Mouse (Mus musculus) embryo, embryonic 10.5 days (tissue): ENCODE results near the gene Cops3.

Experiments used
- DNase-seq: peaks from one replicate; pipeline ENCODE4 v3.0.0-alpha.2; 2015; ENCODE audit warnings: low spot score

Cops3 gene

GRCm38 (mm10) chr11:59777259-59777658 is 62.4 kb downstream of the Cops3 start:
- no peak for DNase-seq

- no peak for DNase-seq
Measured at GRCm38 (mm10) chr11:59775435-59776148, 64.0 kb downstream of the Cops3 start.

- no peak for DNase-seq
Measured at GRCm38 (mm10) chr11:59774522-59774921, 65.1 kb downstream of the Cops3 start.

- DNase-seq: no peak
Measured at GRCm38 (mm10) chr11:59772902-59773301, 66.7 kb downstream of the Cops3 start.

GRCm38 (mm10) chr11:59772291-59772690 is 67.3 kb downstream of the Cops3 start:
- DNase-seq: no peak

- no peak for DNase-seq
Measured at GRCm38 (mm10) chr11:59770753-59771152, 68.9 kb downstream of the Cops3 start.

- DNase-seq: no peak
Measured at GRCm38 (mm10) chr11:59769738-59770137, 69.9 kb downstream of the Cops3 start.

- DNase-seq: no peak
Measured at GRCm38 (mm10) chr11:59769307-59769706, 70.3 kb downstream of the Cops3 start.
